Mouse (Mus musculus) cerebellum, adult 9-10 months (tissue): ENCODE measurements at regions not wholly inside any gene's neighbourhood (a gene's known extent, or its start where the extent isn't known, plus 50 kb on each side); places are given as distances from the start of the nearest gene placed in this dataset.

Experiments used
- DNase-seq: peaks from one replicate; pipeline ENCODE4 v3.0.0; 2022

GRCm38 (mm10) chr3:21403551-21403950, 672.9 kb upstream of the Tbl1xr1 start:
- DNase-seq, result no peak

GRCm38 (mm10) chr3:21404058-21404457, 672.4 kb upstream of the Tbl1xr1 start:
- no peak for DNase-seq

GRCm38 (mm10) chr3:21407077-21407476, 669.4 kb upstream of the Tbl1xr1 start:
- no peak for DNase-seq

- DNase-seq, result no peak
Measured at GRCm38 (mm10) chr3:21412010-21412409, 664.4 kb upstream of the Tbl1xr1 start.

- no peak for DNase-seq
Measured at GRCm38 (mm10) chr3:21423139-21423538, 653.3 kb upstream of the Tbl1xr1 start.

GRCm38 (mm10) chr3:21426538-21426937, 649.9 kb upstream of the Tbl1xr1 start:
- no peak for DNase-seq

- no peak for DNase-seq
Measured at GRCm38 (mm10) chr3:21427408-21428031, 648.9 kb upstream of the Tbl1xr1 start.

GRCm38 (mm10) chr3:21428120-21428519, 648.3 kb upstream of the Tbl1xr1 start:
- no peak for DNase-seq

- no peak for DNase-seq
Measured at GRCm38 (mm10) chr3:21464245-21464644, 612.2 kb upstream of the Tbl1xr1 start.

GRCm38 (mm10) chr3:21466113-21466645, 610.3 kb upstream of the Tbl1xr1 start:
- peak; percentile 20 for DNase-seq

GRCm38 (mm10) chr3:21477366-21477765, 599.1 kb upstream of the Tbl1xr1 start:
- no peak for DNase-seq

- no peak for DNase-seq
Measured at GRCm38 (mm10) chr3:21479021-21479795, 597.2 kb upstream of the Tbl1xr1 start.

GRCm38 (mm10) chr3:21479846-21480245, 596.6 kb upstream of the Tbl1xr1 start:
- no peak for DNase-seq

- no peak for DNase-seq
Measured at GRCm38 (mm10) chr3:21484052-21484451, 592.4 kb upstream of the Tbl1xr1 start.

GRCm38 (mm10) chr3:21485454-21485853, 591.0 kb upstream of the Tbl1xr1 start:
- DNase-seq, result no peak

GRCm38 (mm10) chr3:21489547-21489946, 586.9 kb upstream of the Tbl1xr1 start:
- DNase-seq, result no peak

- DNase-seq, result no peak
Measured at GRCm38 (mm10) chr3:21492413-21492812, 584.0 kb upstream of the Tbl1xr1 start.

- no peak for DNase-seq
Measured at GRCm38 (mm10) chr3:21493384-21493783, 583.1 kb upstream of the Tbl1xr1 start.

GRCm38 (mm10) chr3:21494904-21495303, 581.5 kb upstream of the Tbl1xr1 start:
- peak; percentile 9 for DNase-seq

GRCm38 (mm10) chr3:21495651-21496050, 580.8 kb upstream of the Tbl1xr1 start:
- no peak for DNase-seq

GRCm38 (mm10) chr3:21496166-21496565, 580.3 kb upstream of the Tbl1xr1 start:
- no peak for DNase-seq

- DNase-seq, result no peak
Measured at GRCm38 (mm10) chr3:21497011-21497410, 579.4 kb upstream of the Tbl1xr1 start.

- no peak for DNase-seq
Measured at GRCm38 (mm10) chr3:21507655-21508054, 568.8 kb upstream of the Tbl1xr1 start.

- DNase-seq, result no peak
Measured at GRCm38 (mm10) chr3:21512081-21512480, 564.4 kb upstream of the Tbl1xr1 start.
